Mouse (Mus musculus) left cerebral cortex, adult 2 months (tissue): ENCODE data around the gene Sncb. TPM values are rescaled to one million over a fixed set of nuclear protein-coding genes. Genes with fewer than 3 reads are reported as not detected.

Experiments
- DNase-seq, 2 experiments: peaks; one replicate each; pipeline ENCODE4 v3.0.0; 2021 to 2022; ENCODE audit warnings: low spot score in 2 of 2, mixed read lengths in 1 of 2; ENCODE audit errors: extremely low spot score in 1 of 2
- H3K27ac ChIP-seq: fragments of 200-600 bp; 2 replicates; pipeline ENCODE4 v1.8.1; 2022
- H3K4me3 ChIP-seq: fragments of 200-600 bp; 2 replicates; pipeline ENCODE4 v1.8.1; 2022
- CTCF ChIP-seq: fragments of 200-600 bp; IDR thresholded peaks from 2 replicates; pipeline ENCODE4 v1.8.1; 2022; ENCODE audit warnings: antibody characterized with exemption, mild to moderate bottlenecking, moderate library complexity
- intact Hi-C: fragments of 180-260 bp; cut with DNase I; formaldehyde crosslinking; loops from one replicate; pipeline ENCODE4 v1.15.1; 2025
- total RNA-seq, 2 experiments: library from RNA; stranded (reverse); gene quantifications; 2 replicates each; pipeline ENCODE4 v1.2.3; 2021

The Sncb gene
- total RNA-seq, 2 experiments from 2014 or later = 869 to 881 TPM

DNA sequence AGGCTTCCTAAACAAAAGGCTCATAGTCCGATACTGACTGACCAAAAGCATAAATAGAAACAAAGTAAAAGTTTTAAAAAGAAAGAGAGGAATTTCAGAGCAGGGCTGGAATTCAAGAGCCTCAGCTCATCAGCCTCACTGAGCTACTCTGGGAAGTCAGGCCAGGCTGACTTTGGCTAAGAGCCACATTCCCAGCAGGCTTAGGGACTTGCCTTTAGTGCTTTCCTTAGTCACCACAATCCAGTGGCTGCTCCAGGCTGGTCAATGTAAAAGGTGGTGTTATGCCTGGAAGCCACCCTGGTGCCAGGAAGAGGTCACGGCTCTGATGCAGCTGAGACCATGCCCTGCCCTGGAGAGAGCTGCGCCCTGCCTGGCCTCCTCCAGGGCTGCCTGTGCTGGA is 14.2 kb upstream of the Sncb start:
- TF ChIP-seq CTCF = no peak
- no peak for DNase-seq
- no peak overlapping the region for H3K4me3 ChIP-seq
- peak overlapping the region; percentile 74 for H3K27ac ChIP-seq
- intact Hi-C loops = no loop called here

DNA sequence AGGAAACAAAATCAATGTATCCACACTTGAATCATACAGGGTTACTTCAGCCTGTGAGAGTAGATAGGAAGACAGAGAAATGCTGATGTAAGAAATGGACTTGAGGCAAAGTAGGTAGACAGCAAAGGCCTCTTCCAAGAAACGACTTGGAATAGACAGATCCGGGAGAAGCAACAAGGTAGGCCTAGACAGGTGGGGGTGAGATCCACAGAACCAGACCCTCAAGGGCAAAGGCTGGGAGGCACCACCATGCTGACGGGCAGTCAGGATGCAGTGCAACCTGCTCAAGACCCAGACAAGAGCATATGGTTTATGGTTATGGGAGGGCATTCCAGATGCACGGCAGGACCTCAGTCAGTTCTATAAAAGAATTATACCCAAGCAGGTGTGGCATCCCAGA is 617 bp upstream of the Sncb start:
- intact Hi-C loops = no loop called here
- no peak for TF ChIP-seq CTCF
- no peak for DNase-seq
- Histone ChIP-seq H3K27ac (peak overlapping the region; percentile 97), H3K4me3 (no peak overlapping the region)

DNA sequence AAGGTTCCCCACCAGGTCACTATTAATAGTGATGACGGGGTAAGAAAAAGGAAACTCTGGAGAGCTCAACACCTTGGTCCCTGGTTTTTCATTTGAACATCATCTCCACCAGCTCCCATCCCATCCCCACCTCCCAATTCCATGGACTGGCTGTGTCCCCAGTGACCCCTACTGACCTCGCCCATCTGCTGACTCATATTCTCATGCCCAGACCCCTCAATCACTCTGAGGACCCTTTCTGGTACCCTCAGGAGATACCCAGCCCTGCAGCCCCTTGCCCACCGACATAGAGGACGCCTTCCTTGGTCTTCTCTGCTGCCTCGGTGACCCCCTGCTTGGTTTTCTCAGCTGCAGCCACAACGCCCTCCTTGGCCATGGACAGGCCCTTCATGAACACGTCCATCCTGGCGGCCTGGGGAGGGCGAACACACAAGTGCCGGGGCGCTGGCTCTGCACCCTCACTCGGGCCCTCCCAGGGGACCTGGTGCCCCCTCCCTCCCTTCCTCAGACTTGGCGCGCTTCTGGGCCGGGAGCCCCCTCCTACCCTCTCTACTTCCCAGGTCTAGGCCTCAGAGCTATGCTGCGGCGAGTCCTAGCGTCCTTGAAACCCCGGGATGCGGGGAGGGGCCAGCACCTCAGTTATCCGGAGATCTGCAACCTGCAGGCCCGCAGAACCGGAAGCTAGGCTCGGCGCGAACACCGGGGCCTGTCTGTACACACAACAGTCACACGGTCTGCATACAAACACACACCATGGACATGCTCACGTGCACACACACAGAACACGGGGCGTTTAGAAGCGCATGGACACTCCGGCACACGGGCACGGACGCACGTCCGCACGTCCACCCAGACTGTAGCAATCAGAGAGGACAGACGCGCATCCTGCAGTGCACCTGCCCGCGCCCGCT is 859 bp downstream of the Sncb start:
- peak; percentile 46 to 51 for DNase-seq
- Histone ChIP-seq H3K4me3 (peak overlapping the region; percentile 83), H3K27ac (peak overlapping the region; percentile 97)
- no peak for TF ChIP-seq CTCF
- intact Hi-C loops = loop anchor here (1.0 kb wide), 1 partner anchor 16 kb away; no protein-coding TSS in a partner anchor

DNA sequence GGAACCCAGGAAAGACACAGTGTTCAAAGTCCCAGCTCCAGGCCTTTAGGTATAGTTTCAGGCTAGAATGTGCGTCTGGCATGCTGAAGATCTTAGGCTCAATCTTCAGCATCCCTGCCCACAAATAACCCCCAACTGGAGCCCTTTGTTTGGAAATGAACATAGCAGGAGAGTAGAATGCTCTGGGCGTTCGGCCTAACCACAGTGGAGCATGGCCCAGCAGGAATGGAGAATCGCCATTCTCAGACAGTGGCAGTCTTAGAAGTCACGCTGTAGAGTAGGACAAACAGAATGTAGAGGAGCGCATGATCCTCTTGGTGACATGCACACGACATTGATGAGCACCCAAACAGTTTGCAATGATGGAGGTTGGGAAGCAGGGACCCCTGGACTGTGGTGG is 5.5 kb downstream of the Sncb start:
- peak overlapping the region; percentile 86 for H3K27ac ChIP-seq
- no peak for DNase-seq
- TF ChIP-seq CTCF = no peak
- intact Hi-C loops = no loop called here
- H3K4me3 ChIP-seq = no peak overlapping the region

DNA sequence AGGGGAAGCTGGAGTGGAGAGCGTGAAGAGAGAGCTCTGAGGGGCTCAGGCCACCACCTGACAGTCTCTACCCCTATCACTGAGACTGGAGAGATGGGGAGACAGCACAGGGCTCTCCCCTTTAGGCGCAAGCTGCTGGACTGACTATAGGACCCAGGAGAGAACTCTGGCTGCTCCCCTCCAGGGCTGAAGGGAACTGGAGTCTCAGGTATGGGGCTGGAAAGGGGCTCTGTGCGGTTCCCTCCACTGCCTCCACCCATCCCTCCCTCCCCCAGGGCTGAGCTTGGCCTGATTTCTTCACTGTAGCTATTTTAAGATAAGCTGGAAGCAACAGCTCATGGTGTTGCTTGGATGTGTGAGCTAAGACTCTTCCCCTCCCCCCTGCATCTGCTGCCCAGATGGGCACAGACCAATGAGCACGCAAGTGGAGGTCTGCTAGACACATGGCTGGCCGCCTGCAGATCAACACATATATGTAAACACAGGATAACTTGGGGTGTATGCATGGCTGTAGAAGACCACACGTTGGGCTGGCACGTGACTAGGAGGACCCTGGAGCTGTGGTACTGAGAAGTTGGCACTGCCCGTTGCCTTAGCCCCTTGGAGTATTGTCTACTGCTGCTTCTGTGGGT is 6.1 kb downstream of the Sncb start:
- TF ChIP-seq CTCF = no peak
- intact Hi-C loops = no loop called here
- peak; percentile 78 to 81 for DNase-seq
- Histone ChIP-seq H3K4me3 (no peak overlapping the region), H3K27ac (peak overlapping the region; percentile 93)

DNA sequence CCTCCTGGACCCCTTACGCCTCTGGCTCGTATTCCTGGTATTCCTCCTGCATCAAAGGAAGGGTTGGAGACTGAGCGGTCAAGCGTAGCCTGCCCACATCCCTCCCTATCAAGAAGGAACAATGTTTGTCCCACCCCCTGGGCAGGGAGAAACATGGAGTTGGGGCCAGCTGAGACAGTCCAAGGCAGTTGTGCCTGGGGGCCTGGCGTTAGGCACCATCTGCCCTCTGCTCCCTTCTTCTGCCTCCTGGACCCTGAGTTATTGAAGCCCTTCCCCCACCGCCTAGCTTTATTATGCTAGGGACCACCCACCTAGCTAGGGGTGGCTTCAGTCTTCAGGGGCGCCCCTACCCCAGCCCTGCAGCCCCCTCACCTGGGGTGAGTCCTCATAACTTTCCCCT is 6.9 kb downstream of the Sncb start:
- Histone ChIP-seq H3K4me3 (no peak overlapping the region), H3K27ac (peak overlapping the region; percentile 93)
- intact Hi-C loops = loop anchor here (2.0 kb wide), 2 partner anchors 35 to 43 kb away; no protein-coding TSS in a partner anchor
- TF ChIP-seq CTCF = no peak
- DNase-seq = peak in 1 of 2 experiments; percentile 14

DNA sequence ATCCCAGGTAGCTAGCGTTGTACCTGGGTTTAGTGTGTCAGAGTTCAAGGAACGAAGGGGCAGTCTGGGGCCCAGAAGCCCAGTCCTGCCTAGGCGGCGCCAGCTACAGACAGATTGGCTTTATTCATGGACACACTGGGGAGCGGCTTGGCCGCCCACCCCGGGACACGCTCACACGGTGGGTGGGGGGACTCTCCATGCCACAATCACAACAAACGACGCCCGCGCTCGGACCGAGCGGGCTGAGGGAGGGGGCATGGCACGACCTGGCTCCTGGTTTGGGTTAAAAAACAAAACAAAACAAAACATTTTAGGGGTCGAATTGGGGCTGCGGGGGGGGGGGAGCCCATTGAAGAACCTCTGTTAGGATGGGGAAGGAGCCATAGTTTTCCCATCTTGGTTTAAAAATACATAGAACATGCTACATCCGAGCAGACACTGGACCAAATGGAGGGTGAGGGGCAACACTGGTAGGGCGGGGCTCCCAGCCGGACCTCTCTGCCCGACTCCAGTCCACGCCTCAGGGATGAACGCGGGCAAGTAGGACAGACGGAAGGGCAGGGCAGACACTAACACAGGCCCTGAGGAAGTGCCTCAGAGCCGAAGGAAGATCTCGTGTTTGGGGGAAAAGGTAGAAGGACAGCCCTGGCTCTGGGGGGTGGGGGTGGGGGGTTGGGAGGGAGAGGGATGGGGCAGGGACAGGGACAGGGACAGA is 7.5 kb downstream of the Sncb start:
- Histone ChIP-seq H3K27ac (peak overlapping the region; percentile 93), H3K4me3 (peak overlapping the region; percentile 9; the same call in 1 of the 2 replicates)
- no peak for TF ChIP-seq CTCF
- intact Hi-C loops = loop anchor here (2.0 kb wide), 2 partner anchors 36 to 42 kb away; no protein-coding TSS in a partner anchor
- DNase-seq = no peak

DNA sequence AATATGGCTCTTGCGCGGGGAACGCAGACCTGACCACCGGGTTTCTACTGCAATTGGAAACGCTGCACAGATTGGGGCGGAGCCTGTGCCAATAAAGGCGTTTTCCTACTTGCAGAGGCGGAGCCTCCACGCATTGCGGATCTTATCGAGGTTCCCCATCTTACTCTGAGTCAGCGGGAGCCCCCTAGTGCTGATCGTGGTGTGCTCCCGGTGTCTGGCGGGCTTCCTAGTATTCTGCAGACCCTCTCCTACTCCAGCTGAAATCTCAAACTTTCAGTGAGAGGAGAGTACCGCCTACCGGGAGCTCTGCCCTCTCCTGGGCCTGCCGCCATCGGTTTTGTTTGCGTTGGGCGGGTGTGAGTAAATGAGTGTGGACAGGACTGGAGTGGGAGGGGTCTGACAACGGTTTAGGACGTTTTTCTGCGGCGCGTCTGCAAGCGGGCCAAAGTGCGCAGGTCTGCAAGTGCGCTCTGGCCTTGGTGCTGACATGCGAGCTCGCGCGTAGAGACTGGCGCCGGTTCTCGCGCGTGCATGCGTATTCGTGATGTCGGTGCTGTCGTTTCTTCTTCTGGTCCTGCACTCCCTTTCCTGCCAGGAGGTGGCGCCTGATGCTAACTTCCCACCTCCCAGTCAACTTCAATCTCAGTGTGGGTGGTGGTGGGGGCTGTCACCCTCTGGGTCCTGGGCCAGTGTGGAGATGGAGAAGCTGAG is 8.2 kb downstream of the Sncb start:
- Histone ChIP-seq H3K27ac (peak overlapping the region; percentile 93), H3K4me3 (peak overlapping the region; percentile 40)
- peak; percentile 70 for TF ChIP-seq CTCF
- DNase-seq = peak; percentile 88 to 90
- intact Hi-C loops = loop anchor here (2.0 kb wide), 2 partner anchors 37 to 41 kb away; no protein-coding TSS in a partner anchor

DNA sequence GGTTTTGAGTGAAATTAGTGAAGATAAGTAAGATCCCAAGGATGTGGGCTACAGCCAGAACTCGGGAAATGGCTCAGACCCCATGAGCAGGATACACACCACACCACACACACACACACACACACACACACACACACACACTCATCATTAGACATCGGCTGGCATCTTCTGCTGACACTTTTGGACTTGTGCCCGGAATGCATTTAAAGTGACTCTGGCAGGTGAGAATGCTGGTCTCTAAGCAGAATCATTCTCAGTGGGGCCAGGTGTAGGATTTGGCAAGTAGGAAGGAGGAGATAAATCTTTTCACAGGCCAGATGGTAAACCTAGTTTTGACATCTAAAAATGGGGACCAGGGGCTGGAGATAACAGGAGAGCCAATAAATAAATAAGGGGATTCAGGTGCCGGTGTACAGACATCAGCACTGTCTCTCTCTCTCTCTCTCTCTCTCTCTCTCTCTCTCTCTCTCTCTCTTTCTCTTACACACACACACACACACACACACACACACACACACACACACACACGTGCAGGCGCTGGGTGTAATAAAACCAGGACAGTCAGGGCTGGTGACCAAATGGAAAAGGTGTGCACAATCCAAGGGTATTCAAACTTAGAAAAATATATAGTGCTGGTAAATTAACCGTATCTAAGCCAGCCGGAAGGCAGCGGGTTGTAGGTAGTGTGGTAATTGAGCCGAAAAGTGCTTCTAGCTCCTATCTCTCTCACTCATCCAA is 9.1 kb downstream of the Sncb start:
- H3K4me3 ChIP-seq = peak overlapping the region; percentile 40
- peak overlapping the region; percentile 93 for H3K27ac ChIP-seq
- TF ChIP-seq CTCF = no peak
- DNase-seq = peak in 1 of 2 experiments; percentile 29
- intact Hi-C loops = no loop called here

DNA sequence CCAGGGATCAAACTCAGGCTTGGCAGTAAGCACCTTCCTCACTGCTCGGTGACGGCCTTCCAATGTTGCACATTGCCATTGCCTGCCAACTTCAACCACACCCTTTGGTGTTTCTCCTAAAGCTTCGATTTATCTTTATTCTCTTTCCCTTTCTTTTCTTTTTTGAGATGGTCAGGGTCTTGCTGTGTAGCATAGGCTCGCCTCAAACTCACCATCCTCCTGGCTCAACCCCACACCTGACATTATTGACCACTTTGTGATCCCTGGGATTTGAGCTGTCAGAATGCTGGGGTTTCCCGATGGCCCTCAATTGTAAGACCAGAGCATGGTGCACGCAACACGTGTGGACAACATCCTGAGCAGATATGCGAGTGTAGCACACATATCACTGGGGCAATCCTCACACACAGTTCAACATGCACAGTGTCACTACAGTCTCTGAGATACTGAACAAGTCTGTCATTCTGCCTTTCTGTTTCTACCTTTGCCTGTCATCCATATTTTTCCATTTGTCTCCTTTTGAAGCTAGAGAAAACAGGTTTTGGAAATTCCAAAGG is 10.2 kb downstream of the Sncb start:
- H3K27ac ChIP-seq = peak overlapping the region; percentile 93
- intact Hi-C loops = no loop called here
- DNase-seq = peak in 1 of 2 experiments; percentile 11
- TF ChIP-seq CTCF = no peak
- H3K4me3 ChIP-seq = no peak overlapping the region
